Mouse (Mus musculus) heart, embryonic 13.5 days (tissue): Measurements from ENCODE around the gene Ddost. TPM values are rescaled to one million over a fixed set of nuclear protein-coding genes. Genes with fewer than 3 reads are reported as not detected.

Experiments used
- ATAC-seq: fragments of 200-750 bp; cut with Nextera tagmentation; 2 replicates; pipeline ENCODE4 v1.8.0; 2017; ENCODE audit warnings: moderate TSS enrichment; ENCODE audit not compliant: insufficient number of reproducible peaks, low FRiP score, low TSS enrichment; ENCODE audit errors: extremely low read depth
- H3K27ac ChIP-seq: fragments of 300-500 bp; sonication (generic); replicated peaks from 2 replicates; pipeline ENCODE4 v1.5.1; 2015; ENCODE audit warnings: moderate library complexity, mild to moderate bottlenecking, inconsistent platforms
- H3K27me3 ChIP-seq: fragments of 300-500 bp; sonication (generic); replicated peaks from 2 replicates; pipeline ENCODE4 v1.6.1; 2015; ENCODE audit warnings: mild to moderate bottlenecking, inconsistent platforms
- H3K36me3 ChIP-seq: fragments of 300-500 bp; sonication (generic); 2 replicates; pipeline ENCODE4 v1.6.1; 2015; ENCODE audit warnings: mild to moderate bottlenecking, inconsistent platforms
- H3K4me1 ChIP-seq: fragments of 300-500 bp; sonication (generic); 2 replicates; pipeline ENCODE4 v1.6.1; 2015; ENCODE audit warnings: inconsistent platforms
- H3K4me2 ChIP-seq: fragments of 300-500 bp; sonication (generic); 2 replicates; pipeline ENCODE4 v1.6.1; 2015; ENCODE audit warnings: inconsistent platforms, mild to moderate bottlenecking, moderate library complexity
- H3K4me3 ChIP-seq: fragments of 300-500 bp; sonication (generic); 2 replicates; pipeline ENCODE4 v1.5.1; 2015; ENCODE audit warnings: moderate library complexity, mild to moderate bottlenecking, inconsistent platforms
- H3K9ac ChIP-seq: fragments of 300-500 bp; sonication (generic); 2 replicates; pipeline ENCODE4 v1.6.1; 2015; ENCODE audit warnings: inconsistent platforms, mild to moderate bottlenecking, moderate library complexity
- H3K9me3 ChIP-seq: fragments of 300-500 bp; sonication (generic); 2 replicates; pipeline ENCODE4 v1.6.1; 2016; ENCODE audit warnings: inconsistent platforms
- WGBS: fragments of 180-500 bp; shearing (Covaris S2); methylation state at CpG from one replicate; pipeline ENCODE4 v1.1.7; 2015; ENCODE audit warnings: mixed read lengths; 5-methylcytosine and 5-hydroxymethylcytosine counted together
- microRNA-seq: library from miRNA; unstranded; fragments of <30 nt; microRNA quantifications from one replicate; pipeline ENCODE4, GENCODE M21; 2016
- polyA plus RNA-seq: library from polyadenylated mRNA; unstranded; fragments of >200 nt; fragmentation: Nextera tagmentation; extraction: Ambion mirVana; gene quantifications from 2 replicates; pipeline ENCODE4 v1.2.1, GENCODE M21; 2015

Ddost gene
- polyA plus RNA-seq, 1 experiment from 2014 or later: 291 TPM

DNA sequence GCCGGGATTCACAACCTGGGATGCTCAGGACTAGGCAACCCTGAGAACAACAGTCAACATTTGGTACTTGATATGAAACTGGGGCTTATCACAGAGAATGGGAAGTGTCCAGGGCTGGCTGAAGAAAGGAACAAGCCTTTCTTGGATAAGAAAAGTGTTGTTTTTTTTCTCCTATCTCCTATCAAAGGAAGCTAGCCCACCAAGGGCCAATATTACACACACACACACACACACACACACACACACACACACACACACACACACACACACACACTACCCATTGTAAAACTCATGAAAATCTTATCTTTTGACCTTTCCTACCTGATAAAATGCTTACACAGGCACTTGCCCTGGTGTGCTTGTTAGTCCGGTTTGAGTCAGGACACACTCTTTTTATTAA is 51.0 kb downstream of the Ddost start:
- H3K4me1 ChIP-seq: peaks cover 4% of the 10 kb centered on the region; the same call in 1 of the 2 replicates
- H3K9me3 ChIP-seq: 0 out of 2 replicates have a peak, but pooled peaks cover 8% of the 10 kb centered on the region
- no peaks in the 10 kb centered on the region for H3K36me3 ChIP-seq
- no peak overlapping the region for H3K9ac ChIP-seq
- no peak for ATAC-seq
- H3K4me3 ChIP-seq: no peak overlapping the region
- H3K27me3 ChIP-seq: peaks cover 5% of the 10 kb centered on the region; the same call in 1 of the 2 replicates
- WGBS: 58% methylated on average over 2 of the region's 2 CpGs
- no peak overlapping the region for H3K27ac ChIP-seq
- H3K4me2 ChIP-seq: no peak overlapping the region

DNA sequence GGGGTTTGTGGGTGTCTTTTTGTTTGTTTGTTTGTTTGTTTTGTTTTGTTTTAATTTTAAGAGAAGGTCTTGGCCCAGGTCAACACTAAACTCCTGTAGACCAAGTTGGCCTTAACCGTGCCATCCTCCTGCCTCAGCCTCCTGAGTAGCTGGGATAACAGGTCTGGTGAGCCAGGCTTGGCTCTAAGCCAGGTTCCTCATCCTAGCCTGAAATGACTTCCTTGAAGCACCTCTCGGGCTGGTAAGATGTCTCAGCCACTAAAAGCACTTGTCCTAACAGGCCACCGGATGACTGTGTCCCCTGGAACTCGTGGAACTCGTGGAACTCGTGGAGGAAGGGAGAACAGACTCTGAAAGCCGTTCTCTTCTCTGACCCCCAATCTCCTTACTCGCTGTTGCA is 51.6 kb downstream of the Ddost start:
- Histone ChIP-seq H3K4me1 (peaks cover 4% of the 10 kb centered on the region; the same call in 1 of the 2 replicates), H3K27me3 (peaks cover 8% of the 10 kb centered on the region), H3K9ac (no peak overlapping the region), H3K4me3 (no peak overlapping the region), H3K36me3 (no peaks in the 10 kb centered on the region), H3K4me2 (no peak overlapping the region), H3K27ac (no peak overlapping the region), H3K9me3 (0 out of 2 replicates have a peak, but pooled peaks cover 8% of the 10 kb centered on the region)
- ATAC-seq: no peak
- 70% methylated on average over 8 of the region's 8 CpGs for WGBS

DNA sequence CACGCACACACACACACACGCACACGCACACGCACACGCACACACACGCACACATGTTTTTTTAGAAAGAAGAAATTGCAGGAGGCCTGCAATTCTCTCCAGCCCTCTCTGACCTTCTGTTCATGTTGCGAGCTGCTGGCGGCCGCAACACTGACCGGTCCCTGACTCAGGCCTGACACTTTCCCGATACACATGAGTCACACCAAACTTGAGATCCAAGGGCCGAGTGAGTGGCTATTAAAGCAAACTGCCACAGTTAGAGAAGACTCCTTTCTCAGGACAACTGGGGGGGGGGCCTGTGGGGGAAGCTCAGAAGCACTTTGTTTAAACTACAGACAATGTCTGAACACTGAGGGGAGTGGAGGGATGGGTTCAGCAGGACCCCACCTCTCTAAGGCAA is 52.0 kb downstream of the Ddost start:
- no peak overlapping the region for H3K9ac ChIP-seq
- H3K9me3 ChIP-seq: 0 out of 2 replicates have a peak, but pooled peaks cover 6% of the 10 kb centered on the region
- H3K36me3 ChIP-seq: no peaks in the 10 kb centered on the region
- no peak overlapping the region for H3K4me3 ChIP-seq
- peaks cover 11% of the 10 kb centered on the region for H3K27me3 ChIP-seq
- peaks cover 7% of the 10 kb centered on the region; the same call in 1 of the 2 replicates for H3K4me1 ChIP-seq
- WGBS: 87% methylated on average over 12 of the region's 12 CpGs
- H3K4me2 ChIP-seq: no peak overlapping the region
- no peak overlapping the region for H3K27ac ChIP-seq
- no peak for ATAC-seq

DNA sequence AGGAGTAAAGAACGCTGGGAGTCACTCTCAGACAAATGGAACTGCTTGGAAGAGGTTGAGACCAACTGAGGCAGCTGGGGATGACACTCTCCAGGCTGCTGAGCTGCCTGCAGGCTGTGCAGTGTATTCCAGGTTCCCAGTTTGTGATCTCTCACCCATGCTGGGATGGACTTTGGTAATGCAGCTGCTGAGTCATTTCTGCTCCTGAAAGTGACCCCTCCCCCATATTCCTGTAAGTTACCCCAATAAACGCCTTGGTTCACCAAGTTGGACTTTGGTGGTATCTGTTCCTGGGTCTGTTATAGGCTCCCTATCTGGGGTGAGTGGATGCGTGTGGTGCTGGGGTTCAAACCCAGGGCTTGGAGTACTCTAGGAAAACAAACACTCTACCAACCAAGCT is 53.6 kb downstream of the Ddost start:
- Histone ChIP-seq H3K9me3 (0 out of 2 replicates have a peak, but pooled peaks cover 4% of the 10 kb centered on the region), H3K36me3 (no peaks in the 10 kb centered on the region), H3K27ac (no peak overlapping the region), H3K9ac (no peak overlapping the region), H3K4me1 (peaks cover 10% of the 10 kb centered on the region; the same call in 1 of the 2 replicates), H3K27me3 (peaks cover 24% of the 10 kb centered on the region), H3K4me3 (no peak overlapping the region), H3K4me2 (no peak overlapping the region)
- ATAC-seq: no peak
- WGBS: 63% methylated on average over 3 of the region's 3 CpGs

DNA sequence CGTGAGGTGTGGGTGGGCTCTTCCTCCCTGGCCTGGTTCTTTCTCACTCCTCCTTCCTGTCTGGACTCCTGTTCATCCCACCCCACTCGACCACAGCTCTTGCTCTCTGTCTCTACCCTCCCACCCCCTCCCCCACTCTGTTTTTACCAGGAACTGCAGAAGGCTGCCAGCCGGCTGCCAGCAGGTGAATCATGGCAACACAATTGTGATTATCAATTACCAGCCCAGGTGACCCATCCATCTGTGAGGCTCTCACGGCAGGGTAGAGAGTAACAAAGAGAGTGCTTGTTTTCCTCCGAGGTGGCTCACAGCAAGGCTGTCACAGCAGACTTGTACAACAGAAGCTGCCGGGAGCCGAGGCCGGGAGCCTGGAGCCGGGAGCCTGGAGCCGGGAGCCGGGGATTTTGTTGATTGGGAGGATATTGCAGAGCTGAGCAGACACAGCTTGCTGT is 56.9 kb downstream of the Ddost start:
- H3K36me3 ChIP-seq: no peaks in the 10 kb centered on the region
- no peak overlapping the region for H3K27ac ChIP-seq
- peak overlapping the region; percentile 56; the same call in 1 of the 2 replicates for H3K9ac ChIP-seq
- H3K4me1 ChIP-seq: 0 out of 2 replicates have a peak, but pooled peaks cover 5% of the 10 kb centered on the region
- WGBS: 7% methylated on average over 11 of the region's 11 CpGs
- no peaks in the 10 kb centered on the region for H3K9me3 ChIP-seq
- no peak overlapping the region for H3K4me3 ChIP-seq
- ATAC-seq: no peak
- H3K4me2 ChIP-seq: peak overlapping the region; percentile 35; the same call in 1 of the 2 replicates
- H3K27me3 ChIP-seq: peaks cover 32% of the 10 kb centered on the region

Small RNA genes lying within 50 kb of the gene (microRNA-seq; reads per million reads assigned to microRNA genes)
- gene Gm27646 (not detected), gene Mir7019 (0.61 reads per million)

Other genes with a start within 250 kb of the Ddost start
- 94.5 and 104 TPM in 2 replicates for gene Hp1bp3, start 88.4 kb upstream of the Ddost start, polyA plus RNA-seq
- gene Sh2d5, start 54.3 kb upstream of the Ddost start, polyA plus RNA-seq: 0.31 and 0.37 TPM in 2 replicates
- 0.76 and 0.79 TPM in 2 replicates for gene Kif17, start 54.3 kb upstream of the Ddost start, polyA plus RNA-seq
- 67.0 and 69.5 TPM in 2 replicates for gene Pink1, start 21.6 kb downstream of the Ddost start, polyA plus RNA-seq
- 13.5 and 14.3 TPM in 2 replicates for gene Cda, start 63.3 kb downstream of the Ddost start, polyA plus RNA-seq
- not detected in 2 replicates for gene Fam43b, start 91.8 kb downstream of the Ddost start, polyA plus RNA-seq
- 21.3 and 22.8 TPM in 2 replicates for gene Mul1, start 129.9 kb downstream of the Ddost start, polyA plus RNA-seq
- gene Camk2n1, start 149.6 kb downstream of the Ddost start, polyA plus RNA-seq: 1.0 and 1.1 TPM in 2 replicates